Mouse (Mus musculus): ENCODE measurements around the gene Abcg4.

Abcg4 gene

GRCm38 (mm10) chr9:44286256-44286850 lies 2.1 kb downstream of the Abcg4 start:
- in situ Hi-C loops (cut with MseI, MboI): no loop called here

- in situ Hi-C loops (cut with MseI, MboI): no loop called here
Measured at GRCm38 (mm10) chr9:44283183-44283582, 5.2 kb downstream of the Abcg4 start.

GRCm38 (mm10) chr9:44269973-44270372 lies 18.4 kb downstream of the Abcg4 start:
- in situ Hi-C loops (cut with MseI, MboI): no loop called here

DNA sequence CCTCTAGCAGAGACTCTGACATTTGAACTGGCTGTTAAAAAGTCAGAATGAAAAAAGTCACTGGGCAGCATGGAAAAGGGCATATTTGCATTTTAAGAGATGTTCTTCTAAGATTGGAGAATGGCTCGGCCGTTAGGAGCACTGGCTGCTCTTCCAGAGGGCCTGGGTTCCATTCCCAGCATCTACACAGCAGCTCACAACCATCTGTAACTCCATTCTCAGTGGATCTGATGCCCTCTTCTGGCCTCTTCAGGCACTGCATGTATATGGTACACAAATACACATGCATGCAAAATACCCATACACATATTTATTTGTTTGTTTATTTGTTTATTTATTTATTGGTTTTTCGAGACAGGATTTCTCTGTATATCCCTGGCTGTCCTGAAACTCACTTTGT lies 19.3 kb downstream of the Abcg4 start:
- in situ Hi-C loops (cut with MseI, MboI): no loop called here

DNA sequence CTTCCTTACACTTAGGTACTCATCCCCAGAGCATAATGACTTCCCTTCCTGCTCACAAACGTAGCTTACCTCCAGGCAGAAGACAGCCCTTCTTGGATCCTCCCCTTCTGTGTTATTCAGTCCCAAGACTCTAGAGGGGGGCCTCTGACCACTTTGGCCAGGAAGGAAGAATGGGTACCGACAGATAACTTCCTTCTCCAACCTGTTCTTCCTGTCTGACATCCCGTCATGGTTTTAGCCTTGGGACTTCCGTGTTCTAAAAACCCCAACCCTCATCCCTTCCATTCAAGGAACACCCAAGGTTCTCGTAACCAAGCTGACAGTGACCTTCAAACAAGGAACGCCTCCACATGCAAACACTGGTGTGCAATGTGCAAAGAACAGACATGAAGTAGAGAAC lies 20.0 kb downstream of the Abcg4 start, which contains the start of gene Nlrx1:
Nlrx1 (minus strand) TSS at position 168 of the 400 bp plus-strand sequence.
- in situ Hi-C loops (cut with MseI, MboI): no loop called here

DNA sequence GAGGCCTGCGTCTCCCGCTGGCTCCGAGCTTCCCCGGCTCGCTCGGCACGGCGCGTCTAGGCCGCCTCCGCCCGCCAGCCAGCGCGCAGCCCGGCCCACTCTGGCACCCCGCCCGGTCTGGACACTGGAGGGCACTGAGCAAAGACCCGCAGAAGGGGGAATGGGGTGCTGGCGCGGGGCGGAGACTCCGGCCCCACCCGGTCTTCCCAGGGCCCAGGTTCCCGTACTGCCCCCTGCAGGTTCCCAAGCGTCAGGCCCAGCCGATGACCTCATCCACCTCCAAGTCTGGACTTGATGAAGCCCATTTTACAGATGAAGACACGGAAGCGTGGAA lies 20.4 kb downstream of the Abcg4 start:
- in situ Hi-C loops (cut with MseI, MboI): no loop called here

GRCm38 (mm10) chr9:44267319-44268026 lies 20.9 kb downstream of the Abcg4 start:
- in situ Hi-C loops (cut with MseI, MboI): no loop called here

GRCm38 (mm10) chr9:44266478-44267226 lies 21.8 kb downstream of the Abcg4 start:
- in situ Hi-C loops (cut with MseI, MboI): no loop called here

- in situ Hi-C loops (cut with MseI, MboI): no loop called here
Measured at GRCm38 (mm10) chr9:44261388-44261787, 27.0 kb downstream of the Abcg4 start.

GRCm38 (mm10) chr9:44259014-44259413 lies 29.4 kb downstream of the Abcg4 start:
- in situ Hi-C loops (cut with MseI, MboI): no loop called here

DNA sequence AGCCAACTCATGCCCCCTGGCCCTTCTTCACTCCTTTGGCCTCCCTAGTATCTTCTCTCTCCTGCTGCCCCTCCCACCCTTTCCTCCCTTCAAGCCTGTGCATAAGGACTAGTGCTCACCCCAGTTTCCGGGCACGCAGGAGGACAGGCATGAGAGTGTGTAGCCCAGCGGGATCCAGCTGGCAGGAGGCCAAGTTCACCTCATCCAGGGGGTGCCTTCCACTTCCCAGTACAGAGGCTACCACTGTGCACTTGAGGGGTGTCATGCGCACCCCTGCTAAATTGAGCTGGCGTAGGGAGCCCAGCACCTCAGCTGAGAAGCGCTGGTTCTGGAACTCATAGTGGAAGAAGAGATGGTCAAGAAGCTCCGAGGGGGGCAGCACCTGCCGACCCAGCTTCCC lies 32.2 kb downstream of the Abcg4 start:
- in situ Hi-C loops (cut with MseI, MboI): no loop called here

DNA sequence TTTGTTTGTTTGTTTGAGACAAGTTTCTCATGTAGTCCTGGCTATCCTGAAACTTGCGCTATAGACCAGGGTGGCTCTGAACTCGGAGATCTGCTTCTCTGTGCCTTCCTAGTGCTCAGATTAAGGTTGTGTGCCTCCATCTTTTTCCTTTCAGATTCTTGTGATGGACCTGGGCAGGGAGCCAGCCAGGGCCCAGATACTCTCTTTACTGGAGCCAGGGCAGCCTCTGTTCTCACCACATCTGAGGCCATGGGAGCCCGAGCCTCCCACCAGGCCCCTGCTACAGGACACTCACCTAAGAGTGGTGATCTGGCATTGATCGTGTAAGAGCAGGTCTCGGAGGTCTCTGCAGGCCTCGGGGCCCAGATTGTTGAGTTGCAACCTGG lies 33.3 kb downstream of the Abcg4 start:
- in situ Hi-C loops (cut with MseI, MboI): no loop called here

DNA sequence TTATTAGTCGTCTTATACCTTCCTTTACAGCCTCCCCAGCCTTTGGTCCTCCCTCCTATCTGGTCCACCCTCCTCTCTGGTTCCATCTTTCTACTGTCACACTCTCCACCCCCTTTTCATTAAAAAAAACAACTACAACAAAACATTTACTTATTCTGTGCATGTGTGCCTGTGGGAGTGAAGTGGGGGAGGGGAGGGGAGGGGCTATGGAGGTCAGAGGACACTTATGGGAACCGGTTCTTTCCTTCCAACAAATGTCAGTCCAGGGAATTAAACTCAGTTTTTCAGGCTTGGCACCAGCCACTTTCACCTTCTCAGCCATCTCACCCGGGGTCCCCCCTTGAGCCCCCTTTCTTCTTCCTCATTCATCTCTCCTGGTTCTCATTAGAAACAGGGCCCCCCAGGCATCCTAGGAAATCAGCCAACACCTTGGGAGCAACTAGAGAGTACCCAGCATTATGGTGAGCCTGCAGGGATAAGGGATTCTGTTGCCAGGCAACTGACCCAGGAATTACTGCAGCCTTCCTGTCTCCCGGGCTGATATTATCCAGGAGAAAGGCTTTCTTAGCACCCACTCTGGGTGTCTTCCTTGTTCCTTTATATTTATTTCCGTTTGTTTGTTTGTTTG lies 33.8 kb downstream of the Abcg4 start:
- in situ Hi-C loops (cut with MseI, MboI): no loop called here

- in situ Hi-C loops (cut with MseI, MboI): no loop called here
Measured at GRCm38 (mm10) chr9:44253441-44253840, 35.0 kb downstream of the Abcg4 start.

DNA sequence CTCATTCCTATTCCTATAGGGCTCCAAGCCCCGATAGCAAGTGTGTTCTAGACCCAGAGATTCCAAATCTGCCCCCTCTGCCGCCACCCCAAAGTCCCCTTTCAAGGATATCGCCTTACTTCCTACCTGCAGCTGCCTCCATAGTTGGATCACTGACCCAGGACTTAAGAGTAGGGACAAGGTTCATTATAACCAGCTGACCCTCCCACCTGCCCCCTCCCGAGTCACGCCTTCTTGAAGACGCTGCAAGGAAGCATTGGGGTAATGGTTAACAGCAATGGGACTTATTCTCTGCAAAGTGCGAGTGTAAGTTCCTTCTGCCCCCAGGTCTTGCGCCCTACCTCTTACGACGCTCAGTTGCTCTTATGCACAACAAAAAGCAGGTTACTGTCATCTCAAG lies 37.1 kb downstream of the Abcg4 start, which contains the start of gene Pdzd3:
Pdzd3 (minus strand) TSS at position 158 of the 400 bp plus-strand sequence.
- in situ Hi-C loops (cut with MseI, MboI): no loop called here

DNA sequence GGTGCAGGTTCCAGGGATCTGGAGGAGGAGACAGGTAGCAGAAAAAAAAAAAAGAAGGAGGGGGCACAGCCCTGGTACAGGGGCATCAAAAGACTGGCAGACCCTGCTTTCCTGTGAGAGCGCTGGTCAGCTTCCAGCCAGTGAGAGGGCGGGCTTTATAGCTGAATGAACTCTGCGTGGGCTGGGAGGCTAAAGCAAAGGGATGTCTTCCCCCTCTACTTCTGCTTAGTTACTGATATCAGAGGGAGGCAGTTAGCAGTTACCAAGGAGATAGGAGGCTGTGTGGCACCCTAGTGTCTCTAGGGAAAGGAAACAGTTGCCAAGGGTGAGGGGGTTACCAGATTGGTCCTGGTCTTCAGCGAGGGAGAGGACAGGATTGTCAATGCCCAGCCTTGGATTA lies 38.0 kb downstream of the Abcg4 start:
- in situ Hi-C loops (cut with MseI, MboI): no loop called here

GRCm38 (mm10) chr9:44249181-44250146 lies 39.0 kb downstream of the Abcg4 start:
- in situ Hi-C loops (cut with MseI, MboI): no loop called here

DNA sequence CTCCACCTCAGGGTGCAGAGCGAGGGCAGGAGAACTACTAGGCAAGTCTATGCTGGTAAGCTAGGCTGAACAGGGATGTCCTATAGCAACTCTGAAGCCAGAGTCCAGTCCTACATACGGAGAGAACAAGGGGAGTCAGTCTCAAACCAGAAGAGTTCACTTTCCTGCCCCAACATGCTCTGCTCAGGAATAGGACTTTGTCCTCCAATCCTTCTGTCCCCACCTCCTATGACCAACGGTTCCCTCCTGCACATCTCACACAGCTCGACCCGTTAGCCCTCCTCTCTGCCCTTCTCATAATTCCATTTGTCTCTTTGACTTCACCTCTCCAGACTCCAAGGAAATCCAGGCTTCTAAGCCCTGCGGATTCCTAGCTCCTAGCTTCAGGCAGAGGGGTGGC lies 40.5 kb downstream of the Abcg4 start:
- in situ Hi-C loops (cut with MseI, MboI): no loop called here

GRCm38 (mm10) chr9:44243621-44244020 lies 44.8 kb downstream of the Abcg4 start:
- in situ Hi-C loops (cut with MseI, MboI): no loop called here

- in situ Hi-C loops (cut with MseI, MboI): no loop called here
Measured at GRCm38 (mm10) chr9:44241418-44241817, 47.0 kb downstream of the Abcg4 start.

DNA sequence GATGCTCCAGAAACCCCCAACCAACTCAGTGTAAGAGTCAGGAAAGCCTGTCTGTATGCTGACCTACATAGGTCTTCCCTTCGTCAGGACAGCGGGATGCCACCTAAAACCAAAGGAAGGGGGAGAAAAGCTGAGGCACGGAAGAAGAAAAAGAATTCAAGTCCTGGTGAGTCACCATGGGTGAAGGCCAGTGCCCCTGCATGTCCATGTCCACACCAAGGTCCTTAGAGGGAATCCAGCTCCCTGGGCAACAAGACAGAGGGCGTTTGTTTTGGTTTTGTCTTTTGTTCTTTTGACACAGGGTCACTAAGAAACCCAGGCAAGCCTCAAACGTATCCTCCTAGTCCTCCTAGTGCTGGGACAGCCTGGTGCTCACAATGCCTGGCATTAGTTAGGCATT lies 47.5 kb downstream of the Abcg4 start:
- in situ Hi-C loops (cut with MseI, MboI): no loop called here
